Mouse (Mus musculus): Measurements from ENCODE around the gene Kremen2. TPM values are rescaled to one million over a fixed set of nuclear protein-coding genes. Genes with fewer than 3 reads are reported as not detected.

The Kremen2 gene
- total RNA-seq, 2 experiments from 2014 or later = 0.30 to 0.52 TPM

DNA sequence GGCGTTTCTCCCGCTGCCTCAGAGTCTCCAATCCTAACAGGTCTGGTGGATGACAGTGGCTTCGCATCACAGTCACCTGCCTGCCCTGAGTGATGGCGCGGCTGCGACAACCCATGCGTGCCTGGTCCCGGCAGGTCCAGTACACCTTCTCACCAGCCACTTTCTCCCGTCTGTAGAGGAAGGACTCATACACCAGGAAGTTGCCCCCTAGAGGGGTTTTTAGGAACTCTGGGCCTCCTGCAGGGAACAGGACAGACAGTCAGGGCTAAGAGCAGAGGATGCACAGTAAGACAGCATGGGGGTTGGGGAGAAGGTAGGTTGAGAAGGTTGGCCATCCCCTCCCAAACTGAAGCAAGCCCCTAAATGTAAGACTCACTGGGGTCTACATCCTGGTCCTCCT, 14.6 kb upstream of the Kremen2 start:
- no peak for DNase-seq (ENCODE audit: low spot score in 2 of 2)

DNA sequence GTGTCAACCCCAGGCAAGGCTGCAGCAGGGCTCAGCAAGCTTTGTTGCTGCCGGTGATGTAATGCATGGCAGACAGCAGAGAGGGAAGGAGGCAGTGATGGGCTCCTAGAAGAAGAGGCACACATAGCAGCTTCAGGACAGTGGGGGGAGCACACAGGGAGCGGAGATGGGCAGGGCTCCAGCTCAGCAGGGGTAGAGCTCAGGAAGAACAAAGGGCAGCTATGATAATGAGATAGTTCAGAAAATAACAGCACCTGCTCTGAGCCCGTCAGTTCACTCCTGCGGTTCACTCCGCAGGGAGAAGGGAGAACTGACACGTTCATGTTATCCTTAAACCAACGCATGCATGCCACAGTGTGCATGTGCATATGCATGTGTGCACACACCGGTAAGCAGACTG, 13.2 kb upstream of the Kremen2 start:
- DNase-seq (ENCODE audit: low spot score in 2 of 2) = no peak

DNA sequence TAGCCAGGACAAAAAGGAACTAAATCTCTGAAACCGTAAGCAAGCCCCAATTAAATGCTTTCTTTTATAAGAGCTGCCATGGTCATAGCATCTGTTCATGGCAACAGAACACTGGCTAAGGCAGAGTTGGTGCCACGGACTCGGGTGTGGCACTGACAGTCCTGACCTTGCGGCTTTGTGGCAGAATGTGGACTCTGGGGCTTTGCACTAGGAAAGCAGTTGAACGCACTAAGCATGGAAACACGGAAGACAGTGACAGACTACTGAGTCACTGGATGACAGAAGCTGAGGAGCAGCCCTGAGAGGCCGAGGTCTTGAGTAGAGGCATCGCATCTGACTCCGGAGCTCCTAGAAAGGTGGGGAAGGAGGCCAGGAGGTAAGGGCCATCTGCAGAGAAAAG, 11.9 kb upstream of the Kremen2 start:
- no peak for DNase-seq (ENCODE audit: low spot score in 2 of 2)

DNA sequence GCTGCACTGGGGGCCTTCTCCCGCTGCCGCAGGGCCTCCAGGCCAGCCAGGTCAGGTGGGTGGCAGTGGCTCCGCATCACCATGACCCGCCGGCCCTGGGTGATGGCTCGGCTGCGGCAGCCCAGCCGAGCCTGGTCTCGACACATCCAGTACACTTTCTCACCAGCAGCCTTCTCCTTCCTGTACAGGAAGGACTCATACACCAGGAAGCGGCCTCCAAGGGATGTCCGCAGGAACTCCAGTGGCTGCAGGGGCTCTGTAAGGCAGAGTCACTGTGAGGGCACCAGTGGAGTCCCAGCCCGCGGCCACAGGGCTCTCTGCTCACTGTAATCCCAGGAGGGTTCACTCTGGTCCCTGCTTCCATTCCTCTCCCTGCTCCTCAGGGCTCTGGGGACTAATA, 10.1 kb upstream of the Kremen2 start:
- no peak for DNase-seq (ENCODE audit: low spot score in 2 of 2)

DNA sequence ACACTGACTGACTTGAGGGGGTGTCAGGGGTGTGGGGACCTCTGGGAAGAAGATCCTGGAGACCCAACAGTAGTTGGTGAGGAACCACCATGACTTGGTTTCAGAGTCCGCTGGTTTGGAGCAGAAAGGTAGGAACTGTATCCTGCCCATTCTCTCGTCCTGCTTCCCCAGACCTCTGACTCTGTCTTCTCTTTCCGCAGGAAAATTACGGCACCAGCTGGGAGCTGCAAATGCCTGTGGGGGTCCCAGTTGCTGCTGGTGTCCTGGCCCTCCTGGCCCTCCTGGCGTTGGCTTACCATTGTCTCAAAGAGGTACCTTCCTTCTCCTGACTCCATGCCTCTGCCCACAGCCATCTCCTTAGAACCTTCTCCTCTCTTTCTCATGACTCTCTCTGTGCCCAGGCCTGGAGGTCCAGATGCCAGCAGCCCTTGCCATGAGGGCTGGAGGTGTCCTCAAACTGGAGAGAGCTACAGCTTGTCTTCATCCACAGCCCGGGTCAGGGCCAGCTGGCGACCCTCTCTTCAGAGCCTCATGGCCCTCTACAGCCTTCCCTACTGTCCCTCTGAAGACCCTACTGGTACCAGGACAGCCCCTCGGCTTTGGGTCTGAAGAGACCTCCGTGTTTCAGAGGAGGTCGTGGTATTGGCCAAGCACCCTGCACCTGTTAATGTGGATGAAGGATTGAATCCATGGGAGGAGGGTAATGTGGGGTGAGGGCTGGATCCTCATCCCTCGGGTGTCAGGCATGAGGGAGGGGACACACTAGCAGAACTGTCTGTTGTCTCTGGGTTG, 4.0 kb upstream of the Kremen2 start:
- DNase-seq (ENCODE audit: low spot score in 2 of 2) = no peak

DNA sequence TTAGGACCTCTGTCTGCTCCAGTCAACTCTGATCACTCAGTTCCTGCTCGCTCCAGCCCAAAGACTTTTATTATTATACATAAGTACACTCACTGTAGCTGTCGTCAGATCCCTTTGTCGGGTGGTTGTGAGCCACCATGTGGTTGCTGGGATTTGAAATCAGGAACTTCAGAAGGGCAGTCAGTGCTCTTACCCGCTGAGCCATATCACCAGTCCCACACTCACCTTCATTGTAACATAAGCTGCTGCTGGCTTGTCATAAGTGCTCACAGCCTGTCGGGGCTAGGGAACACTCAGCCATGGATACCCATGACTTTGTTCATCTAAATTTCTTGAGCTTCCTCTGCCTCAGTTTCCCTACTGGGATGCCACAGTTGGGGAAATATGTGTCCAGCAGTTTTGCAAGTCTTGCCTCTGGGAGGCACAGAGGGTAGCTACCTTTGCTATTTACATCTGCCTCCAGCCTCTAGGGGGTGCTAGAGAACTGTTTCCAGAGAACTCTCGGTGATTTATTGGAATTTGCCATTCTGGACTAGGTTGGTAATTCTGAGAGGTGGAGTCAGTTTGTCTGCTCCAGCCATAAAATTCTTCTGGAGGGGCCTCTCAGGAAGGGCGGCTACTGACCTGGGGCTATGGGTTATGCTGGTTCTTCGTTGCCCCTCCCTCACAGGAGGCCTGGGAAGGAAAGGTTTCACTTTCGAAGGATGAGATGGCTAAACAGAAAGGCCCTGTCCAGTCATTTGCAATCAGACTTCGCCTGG, 3.2 kb upstream of the Kremen2 start:
- DNase-seq (ENCODE audit: low spot score in 2 of 2) = peak; percentile 52 to 87

DNA sequence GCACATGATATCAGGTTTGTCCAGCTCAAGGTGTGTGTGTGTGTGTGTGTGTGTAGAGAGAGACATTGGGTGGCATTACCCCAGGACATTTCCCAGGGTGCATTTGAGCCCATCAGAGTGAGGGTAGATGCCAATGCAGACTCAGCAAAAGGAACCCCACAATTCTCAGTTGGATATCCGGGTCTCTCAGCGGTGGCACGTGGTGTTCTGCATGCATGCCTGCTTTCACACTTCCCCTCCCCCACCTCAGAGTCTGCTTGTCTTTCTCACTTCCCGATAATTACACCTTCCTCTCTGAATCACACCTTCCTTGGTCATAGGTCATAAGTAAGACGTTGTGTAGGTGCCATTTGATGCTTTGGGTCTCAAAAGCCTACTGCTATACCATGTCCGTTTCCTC, 2.4 kb upstream of the Kremen2 start:
- no peak for DNase-seq (ENCODE audit: low spot score in 2 of 2)

DNA sequence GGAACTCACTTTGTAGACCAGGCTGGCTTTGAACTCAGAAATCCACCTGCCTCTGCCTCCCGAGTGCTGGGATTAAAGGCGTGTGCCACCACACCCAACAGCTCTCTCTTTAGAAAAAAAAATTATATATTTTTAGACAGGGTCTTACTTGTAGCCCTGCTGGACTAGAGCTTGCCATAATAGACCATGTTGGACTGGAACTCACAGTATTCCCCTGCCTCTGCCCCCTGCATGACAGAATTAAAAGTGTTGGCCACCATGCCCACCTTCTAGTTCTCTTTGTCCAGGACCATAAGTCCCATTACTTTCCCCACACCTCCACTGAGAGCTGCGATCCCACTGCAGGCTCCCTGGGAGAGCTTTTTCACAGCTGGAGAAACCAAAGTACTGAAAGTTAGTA, 1.8 kb upstream of the Kremen2 start:
- DNase-seq (ENCODE audit: low spot score in 2 of 2) = no peak

DNA sequence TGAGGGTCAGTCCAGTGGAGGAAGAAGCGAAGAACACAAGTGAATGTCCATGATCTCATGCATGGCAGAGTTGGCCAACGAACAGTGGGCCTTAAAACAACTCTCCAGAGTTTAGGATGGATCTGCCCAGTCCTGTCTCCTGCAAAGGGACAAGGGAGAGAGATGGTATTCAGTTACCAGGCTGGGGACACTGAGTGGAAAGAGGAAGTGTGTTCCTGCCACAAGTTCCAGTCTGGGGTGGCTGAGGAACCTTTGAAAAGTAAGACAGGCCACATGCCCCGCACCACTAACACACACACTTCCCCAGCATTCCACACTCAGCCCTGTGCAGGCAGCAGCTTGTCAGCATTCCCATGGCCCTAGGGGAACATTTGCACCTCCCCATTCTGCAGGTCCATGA, 1.1 kb upstream of the Kremen2 start:
- no peak for DNase-seq (ENCODE audit: low spot score in 2 of 2)

DNA sequence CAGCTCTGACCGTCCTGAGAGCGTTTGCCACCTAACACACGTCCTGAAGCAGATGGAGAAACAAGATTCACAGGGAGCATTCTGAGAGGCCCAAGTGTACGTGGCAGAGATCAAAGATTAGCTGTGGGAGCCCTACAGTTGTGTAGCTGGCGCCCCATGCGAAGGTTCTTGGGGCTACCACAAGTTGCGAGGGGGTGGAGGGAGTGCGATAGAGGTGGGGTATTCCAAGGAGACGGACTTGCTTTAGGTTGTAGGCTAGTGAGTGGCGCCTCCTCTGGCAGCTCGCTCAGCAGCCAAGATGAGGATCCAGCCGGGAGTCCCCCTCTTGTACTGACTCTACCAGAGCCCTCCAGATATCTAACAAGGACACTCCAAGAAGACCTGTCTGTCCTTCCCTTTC, 678 bp upstream of the Kremen2 start:
- DNase-seq (ENCODE audit: low spot score in 2 of 2) = no peak

DNA sequence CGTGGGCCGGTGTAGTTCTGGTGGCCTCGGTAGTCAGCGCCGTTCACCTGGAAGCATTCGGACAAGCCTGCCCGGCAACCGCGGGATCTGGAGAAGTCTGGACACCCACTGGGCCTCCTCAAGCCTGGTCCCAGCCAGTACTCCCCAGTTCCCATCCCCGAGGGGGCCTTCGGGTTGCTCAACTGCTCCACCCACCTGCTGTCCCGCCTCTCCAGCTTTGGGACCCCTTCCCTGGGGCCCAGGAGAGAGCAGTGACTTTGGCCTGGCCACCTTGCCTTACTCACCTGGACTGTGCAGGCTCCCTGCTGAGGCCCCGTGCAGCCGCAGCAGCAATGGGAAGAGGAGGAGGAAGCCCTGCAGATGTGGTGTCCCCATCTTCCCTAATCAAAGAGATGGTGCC, 982 bp downstream of the Kremen2 start:
- DNase-seq (ENCODE audit: low spot score in 2 of 2) = no peak

DNA sequence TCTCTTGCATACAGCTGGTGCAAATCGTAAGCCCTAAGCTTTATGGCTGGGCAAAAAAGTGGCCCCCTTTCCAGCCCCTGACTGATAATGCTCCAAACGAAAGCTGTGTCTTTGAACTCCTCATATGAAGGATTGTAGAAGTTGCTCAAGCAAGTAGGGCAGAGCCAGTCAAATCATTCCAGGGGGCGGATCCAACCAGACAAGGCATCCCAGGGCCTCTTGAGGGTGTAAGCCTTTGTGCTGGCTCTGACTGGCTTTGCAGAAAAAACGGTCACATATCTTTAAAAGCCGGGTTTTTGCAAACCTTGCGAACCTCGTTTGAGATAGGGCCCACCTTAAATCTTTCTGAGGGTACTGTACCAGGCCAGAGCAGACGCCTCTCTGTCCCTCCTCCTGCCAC, 1.6 kb downstream of the Kremen2 start:
- DNase-seq (ENCODE audit: low spot score in 2 of 2) = no peak

DNA sequence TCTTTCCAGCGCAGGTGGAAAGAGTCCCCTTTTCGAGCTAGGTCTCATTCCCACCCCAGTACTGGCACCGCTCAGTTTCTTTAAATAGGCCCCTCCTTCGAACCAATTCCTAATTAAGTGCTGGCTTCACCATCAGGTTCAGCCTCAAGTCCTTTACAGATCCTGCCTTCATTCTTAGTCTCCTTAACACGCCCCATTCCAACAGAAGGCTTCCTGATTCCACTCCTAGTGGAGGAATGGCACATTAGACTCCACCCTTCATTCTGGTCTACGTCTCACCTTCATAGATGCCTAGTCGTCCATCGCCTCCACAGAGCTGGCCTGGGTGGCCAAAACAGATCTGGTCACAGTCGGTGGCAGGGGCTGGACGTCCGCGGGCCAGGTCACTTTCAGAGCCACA, 2.7 kb downstream of the Kremen2 start:
- DNase-seq (ENCODE audit: low spot score in 2 of 2) = no peak

DNA sequence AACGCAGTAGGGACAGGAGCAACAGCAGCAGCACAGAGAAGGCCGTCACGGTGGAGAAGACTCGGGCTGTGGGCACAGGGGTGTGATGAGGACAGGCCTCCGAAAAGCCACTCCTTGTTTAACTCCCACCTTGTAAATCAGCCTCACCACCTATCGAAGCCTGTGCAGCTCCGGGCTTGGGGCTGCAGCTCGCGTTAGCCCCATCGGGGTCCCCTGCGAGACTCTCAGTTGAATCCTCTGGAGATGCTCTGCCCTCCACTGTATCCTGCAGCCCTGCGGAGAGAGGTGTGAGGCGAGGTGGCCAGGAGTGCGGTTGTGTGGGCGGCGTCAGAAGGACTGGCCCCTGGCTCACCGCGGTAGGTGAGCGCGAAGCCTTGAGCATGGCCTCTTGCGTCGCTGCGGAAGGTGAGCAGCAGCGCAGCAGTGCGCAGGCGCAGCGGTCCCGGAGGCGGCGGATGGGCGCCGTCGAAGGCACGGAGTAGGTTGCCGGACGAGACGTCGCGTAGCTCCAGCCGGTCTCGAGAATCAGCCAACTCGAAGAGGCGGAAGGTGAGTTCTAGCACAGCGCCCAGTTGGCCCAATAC, 3.3 kb downstream of the Kremen2 start:
- no peak for DNase-seq (ENCODE audit: low spot score in 2 of 2)

DNA sequence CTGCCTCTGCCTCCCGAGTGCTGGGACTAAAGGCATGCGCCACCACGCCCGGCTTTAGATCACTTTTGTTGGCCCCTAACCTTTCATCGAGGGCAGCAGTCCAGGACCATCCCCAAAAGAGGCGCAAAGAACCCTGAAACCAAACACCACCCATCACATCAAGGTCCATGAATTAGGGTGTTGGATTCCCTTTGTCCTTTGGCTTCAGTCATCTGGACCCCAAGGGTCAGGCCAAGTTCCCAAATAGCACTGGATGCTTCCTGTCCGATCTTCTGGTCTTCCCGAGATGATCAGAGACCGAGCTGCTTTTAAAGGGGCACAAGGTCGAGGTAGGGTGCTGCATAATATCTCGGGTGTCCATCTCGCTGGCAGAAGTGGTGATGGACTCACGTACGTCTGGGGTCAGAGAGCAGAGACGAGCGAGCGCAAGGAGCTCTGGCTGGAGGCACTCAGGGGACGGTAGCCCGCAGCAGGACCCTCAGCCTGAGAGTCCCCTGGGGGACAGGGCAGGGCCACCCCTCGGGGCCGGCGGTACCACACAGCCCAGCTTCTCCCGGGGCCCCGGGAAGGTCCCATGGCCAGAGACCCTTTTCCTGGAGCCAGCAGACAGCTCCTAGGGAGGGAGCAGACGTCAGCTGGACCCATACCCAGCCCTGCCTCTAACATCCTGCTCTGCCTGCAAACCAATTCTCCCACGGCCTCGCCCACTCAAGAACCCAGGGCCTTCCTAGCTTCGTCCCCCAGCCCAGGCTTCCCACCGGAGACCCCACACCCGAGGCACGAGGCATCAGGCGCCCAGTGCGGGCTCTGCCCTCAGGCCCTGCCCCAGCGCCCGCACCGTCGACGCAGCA, 4.0 kb downstream of the Kremen2 start:
- no peak for DNase-seq (ENCODE audit: low spot score in 2 of 2)

DNA sequence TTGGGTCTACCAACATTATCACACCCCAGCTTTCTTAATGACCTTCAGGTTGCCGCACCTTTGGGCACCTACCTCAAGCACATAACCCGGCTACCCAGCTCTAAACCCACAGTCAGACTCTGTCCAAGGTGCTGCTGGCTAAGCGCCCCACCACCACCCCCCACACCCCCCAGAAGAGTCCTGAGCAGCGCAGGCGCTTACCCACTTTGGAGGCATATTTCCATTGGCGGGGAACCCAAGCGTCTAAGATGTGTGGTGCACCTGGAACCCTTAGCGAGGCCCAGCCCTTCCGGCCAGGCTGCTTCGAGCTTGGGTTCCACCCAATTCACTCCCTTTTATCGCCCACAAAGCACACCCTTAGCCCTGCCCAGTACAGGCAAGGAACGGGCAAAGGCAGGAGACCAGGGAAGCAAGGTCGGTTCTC, 5.0 kb downstream of the Kremen2 start, which contains the start of gene Paqr4:
Gene Paqr4, minus strand, starts transcription at position 270 of the 424 bp plus-strand sequence.
- DNase-seq (ENCODE audit: low spot score in 2 of 2) = no peak

DNA sequence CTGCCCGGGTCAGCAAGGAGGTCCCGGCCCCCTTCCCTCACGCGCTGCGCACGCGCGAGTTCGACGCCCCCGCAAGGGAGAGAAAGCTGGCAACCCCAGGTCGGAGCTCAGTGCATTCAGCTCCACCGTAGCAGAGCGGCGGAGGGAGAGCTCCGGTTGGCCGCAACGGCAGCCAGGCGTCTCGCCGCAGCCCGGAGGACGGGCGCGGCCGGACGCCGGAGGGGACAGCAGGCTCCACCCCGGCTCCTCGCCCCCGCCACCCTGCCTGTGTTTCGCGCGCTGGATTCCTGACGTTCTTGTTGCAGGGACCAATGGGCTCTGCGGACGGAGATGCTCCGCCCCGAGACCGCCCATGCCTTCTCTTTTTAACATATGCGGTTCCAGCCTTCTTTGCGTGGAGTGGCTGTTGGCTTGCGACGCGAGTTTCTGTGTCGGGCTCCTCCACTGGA, 5.5 kb downstream of the Kremen2 start:
- DNase-seq (ENCODE audit: low spot score in 2 of 2) = peak; percentile 94 to 95

DNA sequence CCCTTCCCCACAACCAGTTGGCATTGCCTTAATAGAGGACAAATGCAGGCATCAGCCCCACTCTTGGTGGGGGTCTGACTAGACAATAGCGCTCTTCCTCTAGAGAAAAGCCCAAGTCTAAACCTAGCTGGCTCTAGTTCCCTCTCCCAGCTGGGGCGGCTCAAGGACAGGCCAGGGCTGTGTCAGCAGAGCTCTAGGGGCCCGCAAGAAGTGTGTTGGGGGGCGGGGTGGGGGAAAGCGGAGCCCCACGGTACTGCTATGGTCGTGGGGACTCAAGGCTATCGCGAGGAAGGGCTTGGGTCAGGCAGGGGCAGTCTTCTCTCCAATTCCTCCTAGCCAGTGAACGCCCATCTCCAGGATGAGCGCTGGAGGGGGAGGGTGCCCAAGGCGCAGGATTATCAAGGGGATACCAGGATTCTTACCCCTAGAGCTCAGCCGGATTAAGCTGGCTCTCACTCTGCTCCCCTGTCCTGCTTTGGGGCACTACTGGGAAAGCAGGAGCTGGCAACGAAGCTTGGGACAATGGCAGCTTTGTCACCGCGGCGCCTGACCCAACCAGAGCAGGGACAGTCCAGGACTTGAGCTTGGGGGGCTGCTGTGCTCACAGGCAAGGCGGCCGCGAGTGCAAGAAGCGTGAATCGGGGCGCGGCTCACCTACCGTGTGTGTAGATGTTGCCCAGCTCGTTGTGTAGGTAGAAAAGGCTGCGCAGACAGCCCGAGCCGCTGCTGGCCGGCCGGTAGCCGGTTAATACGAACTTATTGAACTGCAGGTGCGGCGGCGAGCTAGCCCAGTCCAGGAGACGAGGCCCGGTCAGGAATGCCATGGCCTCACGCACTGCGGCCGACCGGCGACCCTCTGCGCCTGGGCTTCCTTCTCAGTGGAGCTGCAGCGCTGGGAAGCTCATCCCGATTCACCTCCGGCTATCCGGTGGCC, 6.2 kb downstream of the Kremen2 start:
- peak in 1 of 2 experiments; percentile 55 for DNase-seq (ENCODE audit: low spot score in 2 of 2)

DNA sequence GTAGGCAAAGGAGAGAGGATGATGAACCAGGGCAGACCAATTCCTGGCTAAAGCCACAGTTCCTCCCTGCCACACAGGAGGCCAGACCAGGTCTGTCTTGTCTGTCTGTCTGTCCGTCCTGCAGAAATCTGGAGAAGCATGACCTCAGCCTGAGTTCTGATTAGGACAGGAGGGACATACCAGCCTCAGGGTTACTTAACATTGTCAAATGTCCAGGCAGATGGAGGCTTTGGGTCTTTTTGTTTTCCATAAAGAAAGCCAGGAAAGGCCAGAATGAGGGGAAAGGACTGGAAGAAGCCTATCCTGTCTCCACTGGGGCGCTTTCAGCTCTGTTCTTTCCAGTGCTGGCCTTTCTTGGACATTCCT, 6.8 kb downstream of the Kremen2 start:
- no peak for DNase-seq (ENCODE audit: low spot score in 2 of 2)

All from layer of hippocampus, adult 18-20 months (tissue).